Mouse (Mus musculus): ENCODE data around the gene Olfr1349. TPM values are rescaled to one million over a fixed set of nuclear protein-coding genes. Genes with fewer than 3 reads are reported as not detected.

The Olfr1349 gene
- polyA plus RNA-seq, 1 experiment from 2014 or later = not detected

- DNase-seq (no peak), ATAC-seq (ENCODE audit: low FRiP score, low TSS enrichment) (no peak)
- Histone ChIP-seq H3K27ac (replicated peaks; ENCODE audit: low read depth, low read length) (no peak within 1 kb of the TSS), H3K27me3 (ENCODE audit: control insufficient read depth, insufficient read depth, low read length) (no peaks in the 10 kb centered on the region), H3K36me3 (ENCODE audit: control insufficient read depth, insufficient read depth, low read length) (no peaks in the 10 kb centered on the region), H3K4me1 (ENCODE audit: control insufficient read depth, insufficient read depth, low read length) (no peaks in the 10 kb centered on the region), H3K9me3 (ENCODE audit: control insufficient read depth, low read length) (no peaks in the 10 kb centered on the region), H3K9ac (replicated peaks; ENCODE audit: low read length) (no peak within 1 kb of the TSS), H3K4me2 (ENCODE audit: low read length) (no peak within 1 kb of the TSS), H3K4me3 (replicated peaks; ENCODE audit: low read depth, low read length) (no peak within 1 kb of the TSS)
Observed at GRCm38 (mm10) chr7:6466951-6467350, 55.8 kb downstream of the Olfr1349 start, which contains the start of gene Olfr1346. Gene Olfr1346 (plus strand): TSS chr7:6467101.

Other genes starting within 250 kb of the Olfr1349 start
- 13.9 and 15.7 TPM in 2 replicates for gene Zfp667, start 236.4 kb downstream of the Olfr1349 start, polyA plus RNA-seq (2014; fragmentation: Nextera tagmentation; extraction: Ambion mirVana)
- 12.7 and 13.4 TPM in 2 replicates for gene Zfp583, start 191.7 kb downstream of the Olfr1349 start, polyA plus RNA-seq (2014; fragmentation: Nextera tagmentation; extraction: Ambion mirVana)
- 5.5 and 5.7 TPM in 2 replicates for gene Gm3854, start 179.2 kb downstream of the Olfr1349 start, polyA plus RNA-seq (2014; fragmentation: Nextera tagmentation; extraction: Ambion mirVana)
- 6.1 and 6.4 TPM in 2 replicates for gene Zfp78, start 159.7 kb downstream of the Olfr1349 start, polyA plus RNA-seq (2014; fragmentation: Nextera tagmentation; extraction: Ambion mirVana)
- 14.6 and 17.7 TPM in 2 replicates for gene Zfp28, start 139.7 kb downstream of the Olfr1349 start, polyA plus RNA-seq (2014; fragmentation: Nextera tagmentation; extraction: Ambion mirVana)
- gene Smim17, start 124.2 kb downstream of the Olfr1349 start, polyA plus RNA-seq (2014; fragmentation: Nextera tagmentation; extraction: Ambion mirVana) = 3.4 and 6.9 TPM in 2 replicates
- gene Gm20715, start 112.7 kb downstream of the Olfr1349 start, polyA plus RNA-seq (2014; fragmentation: Nextera tagmentation; extraction: Ambion mirVana) = not detected in 2 replicates
- gene Olfr1344, start 84.3 kb downstream of the Olfr1349 start, polyA plus RNA-seq (2014; fragmentation: Nextera tagmentation; extraction: Ambion mirVana) = 0.20 and 0.23 TPM in 2 replicates
- 0.04 TPM in 1 of 2 replicates, not detected in the other for gene Olfr1336, start 66.8 kb downstream of the Olfr1349 start, polyA plus RNA-seq (2014; fragmentation: Nextera tagmentation; extraction: Ambion mirVana)
- not detected in 2 replicates for gene Olfr1346, start 55.8 kb downstream of the Olfr1349 start, polyA plus RNA-seq (2014; fragmentation: Nextera tagmentation; extraction: Ambion mirVana)
- gene Olfr5, start 36.0 kb downstream of the Olfr1349 start, polyA plus RNA-seq (2014; fragmentation: Nextera tagmentation; extraction: Ambion mirVana) = not detected in 2 replicates
- gene Olfr1347, start 23.2 kb downstream of the Olfr1349 start, polyA plus RNA-seq (2014; fragmentation: Nextera tagmentation; extraction: Ambion mirVana) = not detected in 2 replicates
- not detected in 2 replicates for gene Olfr1348, start 14.2 kb downstream of the Olfr1349 start, polyA plus RNA-seq (2014; fragmentation: Nextera tagmentation; extraction: Ambion mirVana)
- gene Olfr1350, start 41.9 kb upstream of the Olfr1349 start, polyA plus RNA-seq (2014; fragmentation: Nextera tagmentation; extraction: Ambion mirVana) = not detected in 2 replicates
- gene Zim1, start 173.5 kb upstream of the Olfr1349 start, polyA plus RNA-seq (2014; fragmentation: Nextera tagmentation; extraction: Ambion mirVana) = 4.3 and 10.4 TPM in 2 replicates
- gene Peg3, start 207.5 kb upstream of the Olfr1349 start, polyA plus RNA-seq (2014; fragmentation: Nextera tagmentation; extraction: Ambion mirVana) = 74.3 and 99.0 TPM in 2 replicates
- gene Usp29, start 207.6 kb upstream of the Olfr1349 start, polyA plus RNA-seq (2014; fragmentation: Nextera tagmentation; extraction: Ambion mirVana) = 31.6 and 35.0 TPM in 2 replicates